Mouse (Mus musculus): ENCODE results near the gene Ska3.

Ska3 gene

GRCm38 (mm10) chr14:57797551-57797950 is 28.4 kb downstream of the Ska3 start:
- no peak for DNase-seq (ENCODE audit: low read depth, low spot score)

- DNase-seq (ENCODE audit: low read depth, low spot score), result no peak
These were observed 34.8 kb downstream of the Ska3 start for GRCm38 (mm10) chr14:57791171-57791570.

GRCm38 (mm10) chr14:57789759-57790158 is 36.2 kb downstream of the Ska3 start:
- DNase-seq (ENCODE audit: low read depth, low spot score), result no peak

- no peak for DNase-seq (ENCODE audit: low read depth, low spot score)
These were observed 36.7 kb downstream of the Ska3 start for GRCm38 (mm10) chr14:57789311-57789710.

- DNase-seq (ENCODE audit: low read depth, low spot score), result no peak
These were observed 38.6 kb downstream of the Ska3 start for GRCm38 (mm10) chr14:57787406-57787805.

- peak; percentile 58 for DNase-seq (ENCODE audit: low read depth, low spot score)
These were observed 53.7 kb downstream of the Ska3 start for GRCm38 (mm10) chr14:57772157-57772815.

GRCm38 (mm10) chr14:57769102-57769501 is 56.9 kb downstream of the Ska3 start:
- peak; percentile 74 for DNase-seq (ENCODE audit: low read depth, low spot score)

GRCm38 (mm10) chr14:57760447-57761412 is 65.3 kb downstream of the Ska3 start:
- no peak for DNase-seq (ENCODE audit: low read depth, low spot score)

GRCm38 (mm10) chr14:57758237-57758636 is 67.7 kb downstream of the Ska3 start, which contains the start of gene Lats2:
Gene Lats2, minus strand, starts transcription at chr14:57758388.
- no peak for DNase-seq (ENCODE audit: low read depth, low spot score)
